Mouse (Mus musculus): ENCODE data around the gene A4galt.

- TF ChIP-seq CTCF (IDR thresholded peaks at IDR 0.05; ENCODE audit: low read depth) (peak; percentile 67), EP300 (IDR thresholded peaks at IDR 0.05; ENCODE audit: low read depth) (no peak)
Measured at GRCm38 (mm10) chr15:83255191-83255782, 3.7 kb upstream of the A4galt start.

Data from liver, embryonic 14.5 days (tissue).